Mouse (Mus musculus) heart, embryonic 12.5 days (tissue): ENCODE measurements at regions not wholly inside any gene's neighbourhood (a gene's known extent, or its start where the extent isn't known, plus 50 kb on each side); places are given as distances from the start of the nearest gene placed in this dataset.

Source experiments
- ATAC-seq: fragments of 200-750 bp; cut with Nextera tagmentation; 2 replicates; pipeline ENCODE4 v1.8.0; 2017; ENCODE audit warnings: moderate TSS enrichment, moderate library complexity; ENCODE audit not compliant: insufficient number of reproducible peaks, low FRiP score
- H3K27ac ChIP-seq: fragments of 300-500 bp; sonication (generic); 2 replicates; pipeline ENCODE4 v1.5.1; 2016; ENCODE audit warnings: mild to moderate bottlenecking, moderate library complexity; ENCODE audit not compliant: poor library complexity, severe bottlenecking
- H3K27me3 ChIP-seq: fragments of 300-500 bp; sonication (generic); replicated peaks from 2 replicates; pipeline ENCODE4 v1.6.1; 2016; ENCODE audit warnings: mild to moderate bottlenecking, moderate library complexity
- H3K36me3 ChIP-seq: fragments of 300-500 bp; sonication (generic); 2 replicates; pipeline ENCODE4 v1.6.1; 2016; ENCODE audit warnings: mild to moderate bottlenecking, moderate library complexity
- H3K4me1 ChIP-seq: fragments of 300-500 bp; sonication (generic); replicated peaks from 2 replicates; pipeline ENCODE4 v1.6.1; 2016; ENCODE audit warnings: mild to moderate bottlenecking
- H3K4me2 ChIP-seq: fragments of 300-500 bp; sonication (generic); 2 replicates; pipeline ENCODE4 v1.6.1; 2016; ENCODE audit warnings: mild to moderate bottlenecking, moderate library complexity
- H3K4me3 ChIP-seq: fragments of 300-500 bp; sonication (generic); 2 replicates; pipeline ENCODE4 v1.5.1; 2016; ENCODE audit warnings: mild to moderate bottlenecking
- H3K9ac ChIP-seq: fragments of 300-500 bp; sonication (generic); 2 replicates; pipeline ENCODE4 v1.6.1; 2016; ENCODE audit warnings: mild to moderate bottlenecking, moderate library complexity
- H3K9me3 ChIP-seq: fragments of 300-500 bp; sonication (generic); replicated peaks from 2 replicates; pipeline ENCODE4 v1.6.1; 2016; ENCODE audit warnings: mild to moderate bottlenecking, moderate library complexity
- WGBS: fragments of 180-500 bp; shearing (Covaris S2); methylation state at CpG from one replicate; pipeline ENCODE4 v1.1.7; 2016; 5-methylcytosine and 5-hydroxymethylcytosine counted together

DNA sequence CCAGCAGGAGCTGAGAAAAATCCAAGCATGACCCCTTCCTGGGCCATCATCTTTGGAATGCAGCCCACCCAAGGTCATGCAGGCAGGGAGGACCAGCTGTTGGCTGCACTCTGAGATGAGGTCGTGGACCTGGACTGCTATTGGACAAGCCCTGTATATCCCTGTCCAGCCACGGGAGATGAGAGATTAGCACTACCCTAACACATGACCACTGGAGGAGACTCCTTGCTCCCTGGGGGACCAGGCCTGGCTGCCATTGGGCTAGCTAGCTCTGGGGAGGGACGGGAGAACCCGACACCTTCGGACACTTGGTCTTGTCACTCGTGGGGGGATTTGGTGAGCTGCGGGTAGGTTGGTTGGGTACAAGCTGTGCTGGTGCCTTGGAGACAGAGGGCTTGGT is 105.4 kb downstream of the Mn1 start:
- WGBS: 36% methylated on average over 7 of the region's 7 CpGs

DNA sequence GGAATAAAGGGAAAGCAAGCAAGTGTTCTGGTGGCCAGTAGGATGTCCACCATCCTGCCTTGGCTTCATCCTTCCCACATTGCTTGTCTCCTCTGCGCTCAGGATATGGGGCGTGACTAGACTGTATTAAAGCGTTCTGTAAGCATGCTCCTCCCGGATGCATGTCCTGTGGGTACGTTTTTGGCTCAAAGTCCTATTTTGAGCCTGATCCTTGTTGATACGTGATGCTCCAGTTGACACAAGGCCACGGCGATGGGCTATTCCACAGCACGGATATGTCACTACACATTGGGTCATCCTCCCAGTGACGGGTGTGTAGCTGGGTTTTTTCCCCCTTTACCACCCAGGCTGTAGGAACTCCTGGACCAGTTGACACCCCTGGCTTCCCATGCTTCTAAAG is 110.6 kb downstream of the Mn1 start:
- H3K27ac ChIP-seq: no peak overlapping the region
- no peaks in the 10 kb centered on the region for H3K36me3 ChIP-seq
- H3K4me1 ChIP-seq: peaks cover 50% of the 10 kb centered on the region
- peaks cover 41% of the 10 kb centered on the region for H3K27me3 ChIP-seq
- H3K9me3 ChIP-seq: no peaks in the 10 kb centered on the region
- H3K4me3 ChIP-seq: no peak overlapping the region
- no peak for ATAC-seq
- no peak overlapping the region for H3K4me2 ChIP-seq
- no peak overlapping the region for H3K9ac ChIP-seq
- 86% methylated on average over 10 of the region's 10 CpGs for whole genome bisulfite sequencing

More for the DNA sequence above, 105.4 kb downstream of the Mn1 start:
- H3K27ac ChIP-seq: no peak overlapping the region
- H3K9me3 ChIP-seq: no peaks in the 10 kb centered on the region
- no peak overlapping the region for H3K4me2 ChIP-seq
- no peak for ATAC-seq
- peaks cover 26% of the 10 kb centered on the region for H3K27me3 ChIP-seq
- no peak overlapping the region for H3K9ac ChIP-seq
- H3K4me1 ChIP-seq: peaks cover 30% of the 10 kb centered on the region
- no peak overlapping the region for H3K4me3 ChIP-seq
- no peaks in the 10 kb centered on the region for H3K36me3 ChIP-seq

GRCm38 (mm10) chr5:111529096-111529495 is 111.9 kb downstream of the Mn1 start:
- Histone ChIP-seq H3K4me2 (peak overlapping the region; percentile 31), H3K36me3 (no peaks in the 10 kb centered on the region), H3K4me1 (peaks cover 63% of the 10 kb centered on the region), H3K4me3 (no peak overlapping the region), H3K9me3 (no peaks in the 10 kb centered on the region), H3K27me3 (peaks cover 51% of the 10 kb centered on the region), H3K27ac (peak overlapping the region; percentile 54), H3K9ac (peak overlapping the region; percentile 1; the same call in 1 of the 2 replicates)
- peak; percentile 63 for ATAC-seq
- WGBS: 11% methylated on average over 9 of the region's 9 CpGs

- 24% methylated on average over 26 of the region's 26 CpGs for WGBS
- Histone ChIP-seq H3K36me3 (no peaks in the 10 kb centered on the region), H3K4me2 (peak overlapping the region; percentile 54), H3K27ac (no peak overlapping the region), H3K4me3 (no peak overlapping the region), H3K9me3 (no peaks in the 10 kb centered on the region), H3K27me3 (peaks cover 49% of the 10 kb centered on the region), H3K9ac (peak overlapping the region; percentile 47), H3K4me1 (peaks cover 81% of the 10 kb centered on the region)
- no peak for ATAC-seq
Measured at GRCm38 (mm10) chr5:111530628-111531524, 113.7 kb downstream of the Mn1 start.

DNA sequence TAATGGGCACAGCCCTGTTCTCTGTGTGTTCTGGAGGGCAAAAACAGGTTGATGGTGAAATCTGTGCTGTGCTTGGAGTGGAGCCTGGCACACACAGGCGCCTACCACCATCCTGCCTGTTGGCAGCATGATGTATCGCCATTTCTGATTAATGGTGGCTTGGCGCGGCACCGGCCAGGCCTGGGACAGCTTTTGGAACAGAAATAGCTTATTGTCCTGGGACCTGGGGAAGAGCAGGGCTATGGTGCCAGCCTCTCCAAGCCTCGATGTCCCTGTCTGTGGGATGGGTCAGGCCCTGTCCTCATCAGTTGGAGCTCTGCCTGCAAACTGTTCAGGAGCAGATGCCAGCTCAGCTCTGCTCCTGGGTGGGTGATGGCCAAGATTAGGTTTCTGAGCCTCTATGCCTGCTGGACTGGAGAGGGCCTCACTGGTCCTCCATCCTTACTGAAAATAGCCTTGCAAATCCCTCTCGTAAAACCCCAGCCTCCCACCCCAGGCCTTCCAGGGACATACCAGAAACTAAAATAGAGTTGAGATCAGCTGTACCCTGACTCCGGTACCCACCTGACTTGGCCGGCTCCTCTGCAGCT is 115.4 kb downstream of the Mn1 start:
- H3K27ac ChIP-seq: peak overlapping the region; percentile 58; the same call in 1 of the 2 replicates
- no peaks in the 10 kb centered on the region for H3K9me3 ChIP-seq
- H3K27me3 ChIP-seq: peaks cover 46% of the 10 kb centered on the region
- no peak for ATAC-seq
- WGBS: 72% methylated on average over 9 of the region's 9 CpGs
- H3K4me1 ChIP-seq: peaks cover 90% of the 10 kb centered on the region
- H3K4me2 ChIP-seq: no peak overlapping the region
- no peaks in the 10 kb centered on the region for H3K36me3 ChIP-seq
- H3K4me3 ChIP-seq: no peak overlapping the region
- H3K9ac ChIP-seq: no peak overlapping the region

DNA sequence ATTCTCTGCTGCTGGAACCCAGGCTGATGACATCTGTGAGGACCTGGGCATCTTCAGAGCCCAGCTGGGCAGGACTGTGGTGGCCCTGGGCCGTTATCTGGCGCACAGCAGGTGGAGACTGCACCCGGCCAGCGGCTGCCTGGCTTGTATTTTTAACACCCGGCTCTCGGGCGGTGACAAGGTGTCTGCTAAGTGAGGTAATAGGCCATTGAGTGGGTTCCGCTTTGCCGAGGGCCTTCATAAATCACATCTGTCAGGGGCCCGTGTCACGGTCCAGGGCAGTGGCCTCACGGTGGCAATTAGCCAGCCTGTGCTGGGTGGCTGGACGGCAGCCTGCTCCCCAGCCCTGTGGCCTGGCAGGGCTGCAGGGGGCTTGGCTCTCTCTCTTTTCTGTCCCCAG is 118.8 kb downstream of the Mn1 start:
- Histone ChIP-seq H3K36me3 (no peaks in the 10 kb centered on the region), H3K4me3 (no peak overlapping the region), H3K27me3 (peaks cover 59% of the 10 kb centered on the region), H3K9me3 (no peaks in the 10 kb centered on the region), H3K4me2 (peak overlapping the region; percentile 12), H3K27ac (peak overlapping the region; percentile 38; the same call in 1 of the 2 replicates), H3K4me1 (peaks cover 64% of the 10 kb centered on the region), H3K9ac (no peak overlapping the region)
- WGBS: 13% methylated on average over 13 of the region's 13 CpGs
- peak; percentile 78 for ATAC-seq

- H3K27me3 ChIP-seq: peaks cover 59% of the 10 kb centered on the region
- H3K4me1 ChIP-seq: peaks cover 42% of the 10 kb centered on the region
- H3K27ac ChIP-seq: no peak overlapping the region
- ATAC-seq: no peak
- no peak overlapping the region for H3K4me2 ChIP-seq
- no peaks in the 10 kb centered on the region for H3K36me3 ChIP-seq
- WGBS: 78% methylated on average over 13 of the region's 13 CpGs
- no peak overlapping the region for H3K9ac ChIP-seq
- no peaks in the 10 kb centered on the region for H3K9me3 ChIP-seq
- H3K4me3 ChIP-seq: no peak overlapping the region
Measured at GRCm38 (mm10) chr5:111538560-111539450, 121.6 kb downstream of the Mn1 start.

DNA sequence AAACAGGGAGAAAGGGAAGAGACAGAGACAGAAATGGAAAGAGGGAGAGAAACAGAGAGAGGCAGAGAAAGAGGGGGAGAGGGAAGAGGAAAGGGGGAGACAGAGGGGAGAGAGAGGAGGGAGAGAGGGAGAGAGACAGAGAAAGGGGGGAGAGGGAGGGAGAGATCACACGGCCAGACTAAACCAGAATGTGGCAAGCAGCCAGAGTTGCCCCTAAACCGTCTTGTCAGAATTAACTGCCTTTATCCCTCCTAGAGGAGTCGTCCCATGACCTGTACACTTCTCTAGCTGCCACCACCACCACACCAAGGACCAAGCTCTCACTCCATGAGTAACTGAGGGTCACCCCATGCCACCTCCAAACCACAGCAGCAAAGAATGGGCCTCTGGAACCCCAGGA is 123.3 kb downstream of the Mn1 start:
- H3K27me3 ChIP-seq: peaks cover 60% of the 10 kb centered on the region
- 30% methylated on average over 3 of the region's 3 CpGs for WGBS
- H3K27ac ChIP-seq: no peak overlapping the region
- no peak for ATAC-seq
- H3K36me3 ChIP-seq: no peaks in the 10 kb centered on the region
- H3K4me2 ChIP-seq: no peak overlapping the region
- H3K4me3 ChIP-seq: no peak overlapping the region
- H3K4me1 ChIP-seq: peaks cover 25% of the 10 kb centered on the region
- H3K9me3 ChIP-seq: no peaks in the 10 kb centered on the region
- H3K9ac ChIP-seq: no peak overlapping the region

DNA sequence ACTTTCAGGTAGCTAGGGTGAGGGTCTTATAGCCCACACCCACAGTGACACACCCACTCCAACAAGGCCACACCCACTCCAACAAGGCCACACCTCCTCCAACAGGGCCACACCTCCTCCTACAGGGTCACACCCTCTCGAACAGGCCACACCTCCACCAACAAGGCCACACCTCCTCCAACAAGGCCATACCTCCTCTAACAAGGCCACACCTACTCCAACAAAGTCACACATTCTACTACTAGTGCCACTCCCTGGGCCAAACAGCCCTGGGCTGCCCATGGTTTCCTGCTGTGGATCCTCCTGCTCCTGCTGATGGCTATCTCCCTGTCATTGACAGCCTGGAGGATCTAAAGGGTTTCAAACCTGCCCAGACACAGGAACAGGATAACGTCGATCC is 124.9 kb downstream of the Mn1 start:
- WGBS: 40% methylated on average over 3 of the region's 3 CpGs
- H3K9ac ChIP-seq: no peak overlapping the region
- no peak for ATAC-seq
- no peak overlapping the region for H3K27ac ChIP-seq
- H3K27me3 ChIP-seq: peaks cover 63% of the 10 kb centered on the region
- no peak overlapping the region for H3K4me3 ChIP-seq
- no peak overlapping the region for H3K4me2 ChIP-seq
- no peaks in the 10 kb centered on the region for H3K9me3 ChIP-seq
- peaks cover 20% of the 10 kb centered on the region for H3K4me1 ChIP-seq
- H3K36me3 ChIP-seq: no peaks in the 10 kb centered on the region

- Histone ChIP-seq H3K4me1 (peaks cover 20% of the 10 kb centered on the region), H3K36me3 (no peaks in the 10 kb centered on the region), H3K4me2 (no peak overlapping the region), H3K27ac (no peak overlapping the region), H3K9ac (no peak overlapping the region), H3K4me3 (no peak overlapping the region), H3K27me3 (peaks cover 56% of the 10 kb centered on the region), H3K9me3 (no peaks in the 10 kb centered on the region)
- 73% methylated on average over 9 of the region's 9 CpGs for WGBS
- ATAC-seq: no peak
Measured at GRCm38 (mm10) chr5:111543721-111544495, 126.7 kb downstream of the Mn1 start.
